Mouse (Mus musculus) cortical plate, adult 2 months (tissue): Measurements from ENCODE around the gene Gm4303. TPM values are rescaled to one million over a fixed set of nuclear protein-coding genes. Genes with fewer than 3 reads are reported as not detected.
"Not testable (repeated sequence)": the region's sequence is repeated elsewhere in the genome, so short reads cannot be mapped to it uniquely, and the experiment has no call there.

Experiments
- H3K27ac ChIP-seq: fragments of 200-500 bp; 2 replicates; pipeline ENCODE4 v1.5.1; 2012; ENCODE audit warnings: low read length, control low read depth, inconsistent platforms; ENCODE audit not compliant: insufficient read depth
- H3K4me1 ChIP-seq: fragments of 200-500 bp; 2 replicates; pipeline ENCODE4 v1.6.1; 2011; ENCODE audit warnings: low read length; ENCODE audit not compliant: control insufficient read depth, insufficient read depth
- H3K4me3 ChIP-seq: fragments of 200-500 bp; 2 replicates; pipeline ENCODE4 v1.5.1; 2011; ENCODE audit warnings: mild to moderate bottlenecking, low read length, control low read depth; ENCODE audit not compliant: insufficient read depth
- CTCF ChIP-seq: fragments of 200-500 bp; IDR thresholded peaks from 2 replicates; pipeline ENCODE4 v1.5.1; 2011; ENCODE audit warnings: mild to moderate bottlenecking, control low read depth, low read length; ENCODE audit not compliant: insufficient read depth; ENCODE audit errors: extremely low read depth
- POLR2A ChIP-seq: fragments of 200-500 bp; IDR thresholded peaks from 2 replicates; pipeline ENCODE4 v1.6.1; 2011; ENCODE audit warnings: mild to moderate bottlenecking, low read length, control low read depth; ENCODE audit not compliant: insufficient read depth; ENCODE audit errors: extremely low read depth
- polyA plus RNA-seq: library from polyadenylated mRNA; depleted of rRNA; stranded (reverse); fragments of >200 nt; gene quantifications from 2 replicates; pipeline ENCODE4 v1.2.3, GENCODE M21; 2012; rRNA removed

Gm4303 gene
- polyA plus RNA-seq, result not detected in 2 replicates

GRCm38 (mm10) chr10:100345672-100346071 is at the start of gene Gm4303:
Gene Gm4303 (plus strand): TSS chr10:100345972.
- H3K4me3 ChIP-seq, H3K27ac ChIP-seq, H3K4me1 ChIP-seq: not testable (repeated sequence)

GRCm38 (mm10) chr10:100296105-100296504 is 49.7 kb upstream of the Gm4303 start:
- Histone ChIP-seq H3K27ac (no peak overlapping the region), H3K4me3 (no peak overlapping the region), H3K4me1 (no peaks in the 10 kb centered on the region)
- TF ChIP-seq POLR2A, result no peak
- TF ChIP-seq CTCF, result no peak

GRCm38 (mm10) chr10:100300106-100300505 is 45.7 kb upstream of the Gm4303 start:
- not testable (repeated sequence) for H3K4me3 ChIP-seq, H3K27ac ChIP-seq, H3K4me1 ChIP-seq

GRCm38 (mm10) chr10:100335376-100335775 is 10.4 kb upstream of the Gm4303 start, which contains the start of gene Gm4301:
Gene Gm4301 (plus strand): TSS chr10:100335676.
- H3K4me3 ChIP-seq, H3K27ac ChIP-seq: not testable (repeated sequence)

GRCm38 (mm10) chr10:100340536-100340935 is 5.2 kb upstream of the Gm4303 start, which contains the start of gene Gm4302:
Gene Gm4302 (plus strand): TSS chr10:100340836.
- not testable (repeated sequence) for H3K4me3 ChIP-seq, H3K4me1 ChIP-seq, H3K27ac ChIP-seq

More at GRCm38 (mm10) chr10:100335376-100335775, 10.4 kb upstream of the Gm4303 start, which contains the start of gene Gm4301:
- not testable (repeated sequence) for H3K4me1 ChIP-seq

- not testable (repeated sequence) for H3K27ac ChIP-seq, H3K4me3 ChIP-seq, H3K4me1 ChIP-seq
These were observed 5.0 kb downstream of the Gm4303 start, which contains the start of gene Gm4305 for GRCm38 (mm10) chr10:100350793-100351192. Gene Gm4305 (plus strand): TSS chr10:100351093.

- H3K4me3 ChIP-seq, H3K4me1 ChIP-seq, H3K27ac ChIP-seq: not testable (repeated sequence)
These were observed 11.1 kb downstream of the Gm4303 start for GRCm38 (mm10) chr10:100356841-100357240.

GRCm38 (mm10) chr10:100361038-100361437 is 15.3 kb downstream of the Gm4303 start, which contains the start of gene Gm4307:
Gene Gm4307 (plus strand): TSS chr10:100361338.
- not testable (repeated sequence) for H3K4me1 ChIP-seq, H3K27ac ChIP-seq, H3K4me3 ChIP-seq

- H3K4me3 ChIP-seq, H3K4me1 ChIP-seq, H3K27ac ChIP-seq: not testable (repeated sequence)
These were observed 36.7 kb downstream of the Gm4303 start, which contains the start of gene Gm4312 for GRCm38 (mm10) chr10:100382460-100382859. Gene Gm4312 (minus strand): TSS chr10:100382560.

Other genes starting within 250 kb of the Gm4303 start
- not detected in 2 replicates for gene Gm4301, start 10.3 kb upstream of the Gm4303 start, polyA plus RNA-seq
- gene Gm4302, start 5.1 kb upstream of the Gm4303 start, polyA plus RNA-seq, result not detected in 2 replicates
- gene Gm4305, start 5.1 kb downstream of the Gm4303 start, polyA plus RNA-seq, result not detected in 2 replicates
- not detected in 2 replicates for gene Gm4307, start 15.4 kb downstream of the Gm4303 start, polyA plus RNA-seq
- gene Gm4312, start 36.6 kb downstream of the Gm4303 start, polyA plus RNA-seq, result not detected in 2 replicates
- 6.3 and 6.6 TPM in 2 replicates for gene Tmtc3, start 141.4 kb downstream of the Gm4303 start, polyA plus RNA-seq
- gene Cep290, start 141.6 kb downstream of the Gm4303 start, polyA plus RNA-seq, result 7.8 and 8.1 TPM in 2 replicates
- 21.5 and 22.9 TPM in 2 replicates for gene 4930430F08Rik, start 244.5 kb downstream of the Gm4303 start, polyA plus RNA-seq
- not detected in 2 replicates for gene 1700017N19Rik, start 244.5 kb downstream of the Gm4303 start, polyA plus RNA-seq